Mouse (Mus musculus): ENCODE data around the gene Aplf. TPM values are rescaled to one million over a fixed set of nuclear protein-coding genes. Genes with fewer than 3 reads are reported as not detected.
"Not testable (repeated sequence)": the region's sequence is repeated elsewhere in the genome, so short reads cannot be mapped to it uniquely, and the experiment has no call there.

Aplf gene
- polyA plus RNA-seq, 1 experiment from 2014 or later = 18.1 TPM

DNA sequence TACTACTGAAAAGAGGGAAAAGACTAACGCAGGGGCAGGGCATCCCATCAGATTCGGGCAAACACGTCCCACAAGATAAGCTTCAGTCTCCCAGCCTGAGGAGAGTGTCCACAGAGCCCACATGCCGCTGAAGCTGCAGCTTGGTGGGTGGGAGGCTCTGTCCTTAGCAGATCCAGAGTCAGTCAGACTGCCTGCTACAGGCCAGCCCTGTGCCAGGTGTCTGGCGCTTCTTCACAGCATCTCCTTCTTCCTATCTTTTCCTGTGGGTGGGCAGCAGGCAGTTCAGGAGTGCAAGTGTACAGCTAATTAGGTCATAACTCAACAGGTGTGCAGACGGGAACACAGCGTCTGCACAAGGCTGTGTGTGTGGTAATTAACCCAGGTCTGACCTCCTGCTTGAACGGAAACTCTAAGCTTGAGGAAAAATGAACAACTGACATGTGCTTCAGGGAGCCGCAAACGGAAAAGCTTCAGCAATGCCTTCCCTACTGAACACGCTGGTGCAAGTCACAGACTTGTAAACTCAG, 33.8 kb downstream of the Aplf start:
- H3K4me3 ChIP-seq (ENCODE audit: low read length) = no peak overlapping the region
- ATAC-seq (ENCODE audit: low FRiP score, low TSS enrichment) = peak; percentile 65; the same call in 1 of the 2 replicates
- no peaks in the 10 kb centered on the region for H3K9me3 ChIP-seq (ENCODE audit: low read length)
- H3K36me3 ChIP-seq (ENCODE audit: insufficient read depth, low read length) = 0 out of 2 replicates have a peak, but pooled peaks cover 3% of the 10 kb centered on the region
- no peaks in the 10 kb centered on the region for H3K27me3 ChIP-seq (ENCODE audit: insufficient read depth, low read length)
- H3K27ac ChIP-seq (ENCODE audit: low read length) = peak overlapping the region; percentile 72
- H3K4me1 ChIP-seq (ENCODE audit: insufficient read depth, low read length) = peaks cover 10% of the 10 kb centered on the region
- H3K4me2 ChIP-seq (replicated peaks; ENCODE audit: low read depth, low read length) = no peak overlapping the region
- 23% methylated on average over 11 of the region's 11 CpGs for WGBS
- peak overlapping the region; percentile 41; the same call in 1 of the 2 replicates for H3K9ac ChIP-seq (replicated peaks; ENCODE audit: low read length)

DNA sequence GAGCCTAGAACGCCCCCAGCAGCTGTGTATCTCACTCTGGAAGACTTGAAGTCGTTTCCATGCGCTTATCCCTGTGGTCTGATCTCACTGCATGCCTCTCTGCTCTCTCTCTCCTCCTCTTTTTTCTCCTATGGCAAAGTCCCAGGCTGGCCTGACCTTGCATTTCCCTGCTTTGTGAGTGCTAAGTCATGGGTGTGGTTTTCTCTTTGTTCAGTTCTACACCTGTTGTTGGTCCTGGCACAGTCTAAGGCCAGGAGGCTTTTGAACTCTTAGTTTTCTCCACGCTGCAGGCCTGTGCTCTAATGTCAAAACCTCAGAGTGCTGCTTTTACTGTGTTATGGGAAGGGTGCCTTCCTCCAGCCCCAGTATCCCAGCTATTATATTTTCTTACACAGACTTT, 39.8 kb downstream of the Aplf start:
- no peak overlapping the region for H3K9ac ChIP-seq (replicated peaks; ENCODE audit: low read length)
- H3K4me1 ChIP-seq (ENCODE audit: insufficient read depth, low read length) = no peaks in the 10 kb centered on the region
- no peak overlapping the region for H3K4me3 ChIP-seq (ENCODE audit: low read length)
- no peak overlapping the region for H3K4me2 ChIP-seq (replicated peaks; ENCODE audit: low read depth, low read length)
- no peaks in the 10 kb centered on the region for H3K27me3 ChIP-seq (ENCODE audit: insufficient read depth, low read length)
- no peak overlapping the region for H3K27ac ChIP-seq (ENCODE audit: low read length)
- 0 out of 2 replicates have a peak, but pooled peaks cover 7% of the 10 kb centered on the region for H3K36me3 ChIP-seq (ENCODE audit: insufficient read depth, low read length)
- no peak for ATAC-seq (ENCODE audit: low FRiP score, low TSS enrichment)
- no peaks in the 10 kb centered on the region for H3K9me3 ChIP-seq (ENCODE audit: low read length)
- 77% methylated on average over 4 of the region's 4 CpGs for WGBS

DNA sequence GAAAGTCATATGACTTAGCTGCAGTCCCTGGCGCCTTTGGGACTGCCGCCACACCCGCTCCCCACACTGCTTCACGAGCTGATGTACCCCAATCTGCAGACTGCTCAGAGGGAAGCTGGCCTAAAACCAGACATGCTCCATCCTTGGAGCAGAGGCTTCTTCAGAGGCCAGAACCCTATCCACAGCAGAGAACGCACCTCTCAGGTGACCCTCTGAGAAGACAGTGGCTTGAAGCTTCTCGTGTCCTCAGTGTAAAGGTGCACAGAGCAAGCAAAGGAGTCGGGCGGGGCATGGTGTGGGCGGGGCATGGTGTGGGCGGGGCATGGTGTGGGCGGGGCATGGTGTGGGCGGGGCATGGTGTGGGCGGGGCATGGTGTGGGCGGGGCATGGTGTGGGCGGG, 43.1 kb downstream of the Aplf start:
- not testable (repeated sequence) for H3K27ac ChIP-seq (ENCODE audit: low read length); H3K4me1 ChIP-seq (ENCODE audit: insufficient read depth, low read length); H3K4me2 ChIP-seq (replicated peaks; ENCODE audit: low read depth, low read length); H3K9me3 ChIP-seq (ENCODE audit: low read length); H3K27me3 ChIP-seq (ENCODE audit: insufficient read depth, low read length); H3K9ac ChIP-seq (replicated peaks; ENCODE audit: low read length); H3K36me3 ChIP-seq (ENCODE audit: insufficient read depth, low read length); ATAC-seq (ENCODE audit: low FRiP score, low TSS enrichment); H3K4me3 ChIP-seq (ENCODE audit: low read length)
- WGBS = 95% methylated on average over 10 of the region's 15 CpGs

DNA sequence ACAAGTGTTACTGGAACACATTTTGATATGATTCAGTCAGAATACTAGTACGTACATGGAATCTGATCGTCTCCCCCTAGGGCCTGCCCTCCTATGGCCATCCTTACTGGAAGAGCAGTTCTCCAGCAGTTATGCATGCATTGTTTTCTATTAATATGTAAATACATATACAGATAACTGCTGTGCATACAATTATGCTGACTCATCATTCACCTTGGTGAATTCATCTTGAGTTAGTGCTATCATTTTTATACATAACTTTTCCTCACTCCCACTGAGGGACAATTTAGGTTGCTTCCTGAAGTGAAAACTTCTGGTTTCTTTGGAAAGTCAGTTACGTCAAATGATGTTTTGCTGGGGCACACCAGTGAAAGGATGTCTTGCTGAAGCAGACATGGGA, 48.8 kb downstream of the Aplf start:
- H3K27me3 ChIP-seq (ENCODE audit: insufficient read depth, low read length) = no peaks in the 10 kb centered on the region
- no peak overlapping the region for H3K4me2 ChIP-seq (replicated peaks; ENCODE audit: low read depth, low read length)

DNA sequence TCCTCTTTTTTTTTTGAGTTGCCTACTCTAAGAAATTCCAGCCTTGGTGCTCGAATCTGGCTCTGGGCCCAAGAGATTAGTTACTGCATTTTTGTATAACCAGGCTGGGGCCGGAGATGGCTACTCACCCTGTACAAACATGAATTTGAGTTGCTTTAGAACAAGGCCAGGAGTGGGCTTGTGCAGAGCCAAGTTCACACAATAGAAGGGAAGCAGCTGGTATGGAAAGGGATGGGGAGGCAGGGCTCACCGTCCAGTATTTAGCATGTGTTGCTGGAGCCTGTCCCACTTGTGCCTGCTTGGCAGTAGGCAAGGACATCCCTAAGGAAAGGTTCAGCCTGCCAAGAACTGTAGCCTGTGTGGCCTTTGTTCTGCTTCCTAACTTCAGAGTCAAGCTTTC, 50.7 kb downstream of the Aplf start:
- Histone ChIP-seq H3K27ac (ENCODE audit: low read length) (0 out of 2 replicates have a peak overlapping the region, but pooled peaks have one; percentile 0), H3K4me2 (replicated peaks; ENCODE audit: low read depth, low read length) (no peak overlapping the region), H3K9me3 (ENCODE audit: low read length) (no peaks in the 10 kb centered on the region), H3K9ac (replicated peaks; ENCODE audit: low read length) (no peak overlapping the region), H3K27me3 (ENCODE audit: insufficient read depth, low read length) (no peaks in the 10 kb centered on the region), H3K4me3 (ENCODE audit: low read length) (no peak overlapping the region), H3K4me1 (ENCODE audit: insufficient read depth, low read length) (no peaks in the 10 kb centered on the region; the same call in 1 of the 2 replicates), H3K36me3 (ENCODE audit: insufficient read depth, low read length) (no peaks in the 10 kb centered on the region)
- ATAC-seq (ENCODE audit: low FRiP score, low TSS enrichment) = no peak
- 54% methylated on average over 3 of the region's 3 CpGs for WGBS

More for the DNA sequence above, 48.8 kb downstream of the Aplf start:
- no peaks in the 10 kb centered on the region for H3K9me3 ChIP-seq (ENCODE audit: low read length)
- no peak overlapping the region for H3K4me3 ChIP-seq (ENCODE audit: low read length)
- no peaks in the 10 kb centered on the region; the same call in 1 of the 2 replicates for H3K4me1 ChIP-seq (ENCODE audit: insufficient read depth, low read length)
- WGBS = 90% methylated on average over 3 of the region's 3 CpGs
- H3K9ac ChIP-seq (replicated peaks; ENCODE audit: low read length) = no peak overlapping the region
- no peak for ATAC-seq (ENCODE audit: low FRiP score, low TSS enrichment)
- no peaks in the 10 kb centered on the region for H3K36me3 ChIP-seq (ENCODE audit: insufficient read depth, low read length)
- no peak overlapping the region for H3K27ac ChIP-seq (ENCODE audit: low read length)

DNA sequence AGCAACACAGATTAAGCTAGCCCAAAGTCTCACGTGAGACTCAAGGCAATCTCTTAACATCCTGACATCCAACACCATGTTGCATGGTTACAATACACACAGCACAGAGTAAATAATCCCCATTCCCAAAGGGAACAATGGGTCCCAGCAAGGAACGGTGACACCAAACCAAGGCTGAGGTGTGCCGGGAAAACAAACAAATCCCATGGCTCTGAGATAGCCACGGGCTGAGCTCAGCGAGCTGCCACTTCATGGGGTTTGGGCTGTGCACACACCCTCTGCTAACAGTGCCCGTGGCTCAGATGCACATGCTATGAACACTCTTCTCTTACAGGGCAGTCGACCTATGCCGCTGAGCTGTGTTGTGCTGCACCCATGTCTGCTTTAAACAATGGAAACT, 54.0 kb downstream of the Aplf start:
- 70% methylated on average over 8 of the region's 8 CpGs for WGBS
- Histone ChIP-seq H3K9ac (replicated peaks; ENCODE audit: low read length) (no peak overlapping the region), H3K27me3 (ENCODE audit: insufficient read depth, low read length) (no peaks in the 10 kb centered on the region), H3K4me3 (ENCODE audit: low read length) (no peak overlapping the region), H3K9me3 (ENCODE audit: low read length) (no peaks in the 10 kb centered on the region), H3K4me1 (ENCODE audit: insufficient read depth, low read length) (no peaks in the 10 kb centered on the region; the same call in 1 of the 2 replicates), H3K4me2 (replicated peaks; ENCODE audit: low read depth, low read length) (no peak overlapping the region), H3K27ac (ENCODE audit: low read length) (no peak overlapping the region), H3K36me3 (ENCODE audit: insufficient read depth, low read length) (no peaks in the 10 kb centered on the region)
- ATAC-seq (ENCODE audit: low FRiP score, low TSS enrichment) = no peak

DNA sequence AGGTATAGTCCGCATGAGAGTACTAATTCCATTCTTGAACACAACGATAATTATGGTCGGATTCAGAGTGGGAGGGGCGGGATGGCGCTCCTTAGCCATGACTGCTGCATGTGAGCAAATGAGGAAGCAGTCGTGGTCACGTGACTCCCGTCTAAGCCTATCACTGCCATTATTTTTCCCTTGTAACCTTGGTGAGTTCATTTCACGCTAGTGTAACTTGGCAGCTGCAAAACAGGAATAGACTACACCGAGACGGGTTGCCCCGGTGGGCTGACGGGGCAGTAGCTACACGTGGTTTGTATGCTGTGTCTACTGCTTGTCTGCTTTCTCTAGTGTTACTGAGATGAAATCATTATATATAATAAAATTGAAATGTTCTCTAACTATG, 56.3 kb downstream of the Aplf start:
- no peak overlapping the region for H3K4me3 ChIP-seq (ENCODE audit: low read length)
- H3K9ac ChIP-seq (replicated peaks; ENCODE audit: low read length) = no peak overlapping the region
- no peak overlapping the region for H3K4me2 ChIP-seq (replicated peaks; ENCODE audit: low read depth, low read length)
- H3K36me3 ChIP-seq (ENCODE audit: insufficient read depth, low read length) = no peaks in the 10 kb centered on the region
- no peaks in the 10 kb centered on the region for H3K4me1 ChIP-seq (ENCODE audit: insufficient read depth, low read length)
- H3K27ac ChIP-seq (ENCODE audit: low read length) = no peak overlapping the region
- H3K27me3 ChIP-seq (ENCODE audit: insufficient read depth, low read length) = no peaks in the 10 kb centered on the region
- no peak for ATAC-seq (ENCODE audit: low FRiP score, low TSS enrichment)
- 94% methylated on average over 14 of the region's 14 CpGs for WGBS
- no peaks in the 10 kb centered on the region for H3K9me3 ChIP-seq (ENCODE audit: low read length)

DNA sequence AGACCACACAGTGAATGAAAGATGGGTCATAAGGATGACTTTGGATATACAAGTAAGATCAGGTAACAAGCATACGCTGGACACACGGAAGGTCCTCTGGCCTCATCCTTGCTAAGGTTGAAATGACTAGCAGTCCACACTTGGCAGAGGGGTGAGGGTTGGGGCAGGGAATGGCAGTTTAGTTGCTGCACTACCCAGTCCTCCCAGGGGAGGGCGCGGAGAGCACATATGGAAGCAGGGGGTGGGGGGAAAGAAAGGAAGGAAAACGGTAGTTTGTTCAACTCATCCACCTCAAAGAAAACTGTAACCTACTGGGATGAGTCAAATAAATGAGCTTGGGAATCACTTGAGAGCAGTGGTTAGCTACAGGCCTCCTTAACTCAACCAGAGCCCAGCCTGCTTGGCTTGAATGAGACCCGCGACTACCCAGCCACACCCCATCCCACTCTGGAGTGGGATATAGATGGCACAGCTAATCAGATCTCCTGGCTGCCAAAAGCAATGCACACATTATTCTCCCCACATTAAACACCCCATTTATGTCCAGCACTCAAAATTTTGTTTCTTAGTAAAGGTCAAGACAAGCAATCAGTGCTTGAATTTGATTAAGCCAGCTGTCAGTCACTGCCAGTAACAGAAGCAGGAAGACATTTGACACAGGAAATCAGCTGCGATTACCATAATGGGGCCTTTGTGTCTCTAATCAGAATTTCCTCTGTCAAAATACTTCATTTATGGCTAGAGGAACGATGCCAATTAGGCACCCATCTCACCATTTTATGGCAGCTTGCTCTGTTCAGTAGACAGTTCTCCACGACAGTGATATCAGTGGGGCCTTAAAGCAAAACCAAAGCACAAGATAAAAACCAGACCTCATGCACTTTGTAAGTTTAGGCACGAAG, 56.9 kb downstream of the Aplf start:
- Histone ChIP-seq H3K27me3 (ENCODE audit: insufficient read depth, low read length) (no peaks in the 10 kb centered on the region), H3K9ac (replicated peaks; ENCODE audit: low read length) (no peak overlapping the region), H3K4me1 (ENCODE audit: insufficient read depth, low read length) (no peaks in the 10 kb centered on the region), H3K9me3 (ENCODE audit: low read length) (no peaks in the 10 kb centered on the region), H3K27ac (ENCODE audit: low read length) (no peak overlapping the region), H3K36me3 (ENCODE audit: insufficient read depth, low read length) (no peaks in the 10 kb centered on the region), H3K4me3 (ENCODE audit: low read length) (no peak overlapping the region), H3K4me2 (replicated peaks; ENCODE audit: low read depth, low read length) (no peak overlapping the region)
- 57% methylated on average over 11 of the region's 11 CpGs for WGBS
- no peak for ATAC-seq (ENCODE audit: low FRiP score, low TSS enrichment)

DNA sequence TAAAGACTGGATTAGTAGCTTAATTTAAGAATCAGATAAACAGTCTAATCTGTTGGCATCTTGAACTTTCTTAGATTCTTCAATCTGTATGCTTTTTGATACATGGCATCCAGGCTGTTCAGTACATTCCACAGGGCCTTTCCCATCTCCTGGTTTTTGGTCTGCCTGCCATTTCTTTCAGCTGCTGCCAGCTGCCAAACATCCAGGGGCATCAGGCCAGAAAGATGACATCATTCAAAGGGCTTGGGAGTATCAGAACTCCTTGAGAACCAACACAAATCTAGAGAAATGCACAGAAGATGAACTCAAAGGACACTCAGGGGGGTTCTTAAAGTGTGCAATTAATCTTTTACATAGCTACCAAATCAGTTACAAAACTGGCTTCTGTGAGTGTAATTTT, 72.2 kb downstream of the Aplf start:
- Histone ChIP-seq H3K4me1 (ENCODE audit: insufficient read depth, low read length) (peaks cover 4% of the 10 kb centered on the region; the same call in 1 of the 2 replicates), H3K9ac (replicated peaks; ENCODE audit: low read length) (no peak overlapping the region), H3K4me3 (ENCODE audit: low read length) (no peak overlapping the region), H3K27me3 (ENCODE audit: insufficient read depth, low read length) (no peaks in the 10 kb centered on the region), H3K9me3 (ENCODE audit: low read length) (no peaks in the 10 kb centered on the region), H3K27ac (ENCODE audit: low read length) (no peak overlapping the region), H3K4me2 (replicated peaks; ENCODE audit: low read depth, low read length) (no peak overlapping the region), H3K36me3 (ENCODE audit: insufficient read depth, low read length) (no peaks in the 10 kb centered on the region)
- ATAC-seq (ENCODE audit: low FRiP score, low TSS enrichment) = no peak

Data from kidney, embryonic 16.5 days (tissue).